Mouse (Mus musculus): ENCODE measurements around the gene Fbxl3.

DNA sequence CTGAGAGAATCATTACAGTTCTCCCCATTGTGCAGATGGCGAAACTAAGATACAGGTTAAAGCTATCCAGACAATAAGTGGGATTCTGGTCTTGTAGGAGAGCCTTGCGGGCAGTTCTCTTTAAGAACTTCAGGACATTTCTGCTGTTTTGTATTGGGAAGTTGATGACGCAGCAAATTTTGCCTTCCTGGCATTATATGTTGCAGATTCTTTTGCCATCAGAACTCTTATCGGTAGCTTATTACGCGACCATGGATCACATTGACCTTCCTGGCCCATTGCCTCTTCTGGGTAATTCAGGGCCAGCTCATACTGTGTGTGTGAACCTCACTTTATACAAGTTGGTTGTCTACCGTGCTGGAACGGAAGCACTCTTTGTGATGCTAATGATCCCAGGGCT is 25.5 kb downstream of the Fbxl3 start:
- TF ChIP-seq POLR2A (IDR thresholded peaks at IDR 0.05; ENCODE audit: low read depth, low read length) (no peak), CTCF (IDR thresholded peaks at IDR 0.05; ENCODE audit: extremely low read depth, insufficient read length, insufficient replicate concordance, low read depth, low read length) (no peak)
